Mouse (Mus musculus) stomach, postnatal 0 days (tissue): ENCODE measurements around the gene Dffa.

Experiments
- CTCF ChIP-seq: IDR thresholded peaks from 2 replicates; pipeline ENCODE4 v1.5.1; 2016; ENCODE audit warnings: antibody characterized with exemption, low read depth, mild to moderate bottlenecking, moderate library complexity
- EP300 ChIP-seq: optimal IDR thresholded peaks from 2 replicates; pipeline ENCODE3; 2016; ENCODE audit warnings: antibody characterized with exemption

DNA sequence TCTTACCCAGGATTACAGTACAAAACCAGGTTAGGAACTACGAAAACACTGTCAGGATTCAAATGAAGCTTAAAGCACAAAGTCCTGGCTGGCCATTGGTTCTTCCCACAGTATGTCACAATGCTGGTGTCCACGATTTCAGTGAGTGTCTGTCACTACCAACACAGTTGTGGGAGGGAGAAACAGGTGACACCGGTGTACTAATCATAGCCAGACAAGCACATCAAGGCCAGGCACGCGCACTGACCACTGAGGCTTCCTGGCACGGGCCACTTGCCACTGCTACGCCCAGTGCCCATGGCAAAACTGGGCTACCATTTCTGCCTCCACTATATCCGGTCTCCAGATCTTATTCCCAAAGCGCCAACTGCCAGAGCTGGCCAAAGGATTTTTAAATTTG is 44.2 kb upstream of the Dffa start:
- TF ChIP-seq CTCF, result no peak
- no peak for TF ChIP-seq EP300
